In the genomic region with DNA sequence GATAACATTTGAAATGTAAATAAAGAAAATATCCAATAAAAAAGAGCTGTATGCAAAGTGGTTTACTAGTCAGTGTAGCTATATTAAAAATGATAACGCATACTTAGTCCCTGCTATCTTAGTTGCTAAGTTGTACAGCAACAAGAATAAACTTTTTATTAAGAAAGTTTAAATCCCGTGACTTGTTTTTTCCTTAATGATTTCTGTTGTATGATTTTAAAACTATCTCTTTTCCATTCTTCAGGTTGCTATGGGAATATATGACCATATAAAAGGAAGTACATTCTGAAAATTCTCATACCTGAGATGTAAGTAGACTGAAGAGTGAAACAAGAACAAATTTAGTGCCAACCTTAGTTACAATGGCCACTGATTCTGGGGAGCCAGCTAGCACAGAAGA, we compare ENCODE assay signal across 16 mouse cellular contexts. TPM values are rescaled to one million over a fixed set of nuclear protein-coding genes. Genes with fewer than 3 reads are reported as not detected.
DNase-seq lines count a peak whose midpoint lies in the region; ATAC-seq lines count a peak whose summit lies in the region.
"Had no signal": no experiment of that assay in that cellular context is flagged by ENCODE, and none has a peak within 500 bp of the region (broad histone marks: within the 10 kb centered on the region; RNA-seq: fewer than 3 reads in every experiment).

Gene Wnk3 (plus strand): TSS at position 301 of the 400 bp plus-strand sequence.

- no peaks in the 10 kb centered on the region for H3K36me3 ChIP-seq in hindbrain, embryonic 12.5 days
- no peaks in the 10 kb centered on the region for H3K36me3 ChIP-seq in neural tube, embryonic 14.5 days (ENCODE audit: control insufficient read depth, insufficient read depth, low read length)
- H3K36me3 ChIP-seq: heart, embryonic 13.5 days had no signal

- no peak within 1 kb of the TSS for H3K4me3 ChIP-seq in hindbrain, embryonic 12.5 days
- H3K4me3 ChIP-seq in neural tube, embryonic 14.5 days (ENCODE audit: low read depth, low read length) = no peak within 1 kb of the TSS
- H3K4me3 ChIP-seq: heart, embryonic 13.5 days had no signal

- ATAC-seq in hindbrain, embryonic 12.5 days (ENCODE audit: low FRiP score) = no peak
- no peak for ATAC-seq in neural tube, embryonic 14.5 days (ENCODE audit: low read depth)
- no peak for ATAC-seq in megakaryocyte, adult 5-6 weeks (ENCODE audit: poor library complexity, severe bottlenecking)

- no peak within 1 kb of the TSS for H3K4me2 ChIP-seq in hindbrain, embryonic 12.5 days (replicated peaks)
- H3K4me2 ChIP-seq in neural tube, embryonic 14.5 days (ENCODE audit: low read depth, low read length) = no peak within 1 kb of the TSS
- H3K4me2 ChIP-seq: heart, embryonic 13.5 days had no signal

- DNase-seq in left cerebral cortex, adult 18-20 months (ENCODE audit: low spot score in 2 of 2) = no peak
- no peak for DNase-seq in left cerebral cortex, adult 9 months (ENCODE audit: low spot score in 2 of 2)
- no peak for DNase-seq in left cerebral cortex, postnatal 14 days (ENCODE audit: low spot score in 2 of 2)
- DNase-seq in adrenal gland, adult 18-20 months (ENCODE audit: low spot score in 2 of 2) = no peak
- no peak for DNase-seq in kidney, postnatal 10 days
- DNase-seq: adrenal gland, adult 8-10 months; gastrocnemius, postnatal 10 days; kidney, postnatal 25 days; right cerebral cortex, postnatal 25 days; thymus, postnatal 36 days had no signal

- no peaks in the 10 kb centered on the region for H3K4me1 ChIP-seq in hindbrain, embryonic 12.5 days
- H3K4me1 ChIP-seq in neural tube, embryonic 14.5 days (ENCODE audit: control insufficient read depth, insufficient read depth, low read length) = no peaks in the 10 kb centered on the region
- H3K4me1 ChIP-seq: heart, embryonic 13.5 days had no signal

- no peaks in the 10 kb centered on the region for H3K9me3 ChIP-seq in hindbrain, embryonic 12.5 days (replicated peaks)
- H3K9me3 ChIP-seq in neural tube, embryonic 14.5 days (ENCODE audit: control insufficient read depth, low read length) = no peaks in the 10 kb centered on the region
- H3K9me3 ChIP-seq: heart, embryonic 13.5 days had no signal

- intact Hi-C loops in left cerebral cortex, postnatal 14 days (cut with DNase I) = no loop called here

- H3K27ac ChIP-seq in hindbrain, embryonic 12.5 days = no peak within 1 kb of the TSS
- no peak within 1 kb of the TSS for H3K27ac ChIP-seq in neural tube, embryonic 14.5 days (ENCODE audit: low read depth, low read length)
- H3K27ac ChIP-seq: heart, embryonic 13.5 days; liver, embryonic 14.5 days had no signal

- WGBS in hindbrain, embryonic 12.5 days = 96% methylated on average over 2 of the region's 2 CpGs
- WGBS in neural tube, embryonic 14.5 days = 92% methylated on average over 2 of the region's 2 CpGs

- no peaks in the 10 kb centered on the region for H3K27me3 ChIP-seq in hindbrain, embryonic 12.5 days
- H3K27me3 ChIP-seq in neural tube, embryonic 14.5 days (ENCODE audit: control insufficient read depth, insufficient read depth, low read length) = no peaks in the 10 kb centered on the region
- H3K27me3 ChIP-seq: heart, embryonic 13.5 days had no signal

- H3K9ac ChIP-seq in hindbrain, embryonic 12.5 days = no peak within 1 kb of the TSS
- no peak within 1 kb of the TSS for H3K9ac ChIP-seq in neural tube, embryonic 14.5 days (replicated peaks; ENCODE audit: low read depth, low read length)
- H3K9ac ChIP-seq: heart, embryonic 13.5 days; liver, embryonic 14.5 days had no signal

RNA-seq across cellular contexts. Expression of gene Wnk3, which starts in this region (rescaled TPM):
- 10 to 100 TPM; 45.5 to 51.5 TPM for total RNA-seq in left cerebral cortex, adult 18-20 months (2021)
- polyA plus RNA-seq in hindbrain, embryonic 12.5 days (2016; fragmentation: Nextera tagmentation; extraction: Ambion mirVana) = 18.3 and 19.5 TPM in 2 replicates
- 10 to 100 TPM; 31.5 to 36.9 TPM for total RNA-seq in left cerebral cortex, postnatal 14 days (2021)
- 19.2 and 30.5 TPM in 2 replicates for polyA plus RNA-seq in neural tube, embryonic 14.5 days (2014; fragmentation: Nextera tagmentation; extraction: Ambion mirVana)
- 1 to 10 TPM; 1.2 to 1.5 TPM for total RNA-seq in adrenal gland, adult 18-20 months (2021)
- not detected in 2 replicates for total RNA-seq in megakaryocyte, adult 5-6 weeks (2015)
- total RNA-seq in megakaryocyte, adult 5-6 weeks (2017) = 0.16 TPM in 1 of 2 replicates, not detected in the other
- total RNA-seq: common myeloid progenitor, adult 5-6 weeks had no signal

Comparison
In these comparisons a context has a peak if more than half of its experiments do, and no peak if none do; other contexts are left out.
1. RNA of gene Wnk3 (total RNA-seq): 45.5 to 51.5 TPM in left cerebral cortex, adult 18-20 months and 31.5 to 36.9 TPM in left cerebral cortex, postnatal 14 days; 1.2 to 1.5 TPM in adrenal gland, adult 18-20 months and 0.16 TPM in megakaryocyte, adult 5-6 weeks; every median in the first group is over 10 times any median in the second.